Mouse (Mus musculus) small intestine, adult 2 months (tissue): ENCODE measurements around the gene Nars2. TPM values are rescaled to one million over a fixed set of nuclear protein-coding genes. Genes with fewer than 3 reads are reported as not detected.

Experiments used
- H3K27ac ChIP-seq: fragments of 200-500 bp; 2 replicates; pipeline ENCODE4 v1.5.1; 2012; ENCODE audit warnings: low read depth, low read length, control low read depth, inconsistent platforms; ENCODE audit not compliant: insufficient read depth
- H3K27me3 ChIP-seq: fragments of 200-500 bp; 2 replicates; pipeline ENCODE4 v1.6.1; 2012; ENCODE audit warnings: mild to moderate bottlenecking, moderate library complexity, low read length, inconsistent platforms; ENCODE audit not compliant: control insufficient read depth, insufficient read depth
- H3K36me3 ChIP-seq: fragments of 200-500 bp; 2 replicates; pipeline ENCODE4 v1.6.1; 2012; ENCODE audit warnings: mild to moderate bottlenecking, low read length, control low read depth, inconsistent platforms; ENCODE audit not compliant: control insufficient read depth, insufficient read depth
- H3K4me1 ChIP-seq: fragments of 200-500 bp; 2 replicates; pipeline ENCODE4 v1.6.1; 2012; ENCODE audit warnings: low read length, inconsistent platforms, mixed read lengths; ENCODE audit not compliant: control insufficient read depth, insufficient read depth, insufficient read length
- H3K4me3 ChIP-seq: fragments of 200-500 bp; 2 replicates; pipeline ENCODE4 v1.5.1; 2012; ENCODE audit warnings: low read depth, mild to moderate bottlenecking, control low read depth, inconsistent platforms, low read length, moderate library complexity
- CTCF ChIP-seq: fragments of 200-500 bp; IDR thresholded peaks from 2 replicates; pipeline ENCODE4 v1.5.1; 2012; ENCODE audit warnings: low read depth, mild to moderate bottlenecking, control low read depth, inconsistent platforms, low read length, moderate library complexity, mixed read lengths; ENCODE audit not compliant: insufficient replicate concordance, insufficient read length; ENCODE audit errors: extremely low read depth
- POLR2A ChIP-seq: fragments of 200-500 bp; IDR thresholded peaks from 2 replicates; pipeline ENCODE4 v1.6.1; 2012; ENCODE audit warnings: low read depth, mild to moderate bottlenecking, control low read depth, inconsistent platforms, low read length, moderate library complexity
- WGBS: fragments of 180-500 bp; shearing (Covaris S2); methylation state at CpG from one replicate; pipeline ENCODE4 v1.1.7; 2018; 5-methylcytosine and 5-hydroxymethylcytosine counted together
- polyA plus RNA-seq: library from polyadenylated mRNA; depleted of rRNA; stranded (reverse); fragments of >200 nt; gene quantifications from 2 replicates; pipeline ENCODE4 v1.2.3, GENCODE M21; 2012

Nars2 gene
- polyA plus RNA-seq, 1 experiment = 0.90 TPM

- WGBS = 90% methylated on average over 16 of the region's 16 CpGs
- Histone ChIP-seq H3K4me3 (no peak overlapping the region), H3K4me1 (no peaks in the 10 kb centered on the region), H3K27me3 (no peaks in the 10 kb centered on the region), H3K27ac (no peak overlapping the region), H3K36me3 (no peaks in the 10 kb centered on the region)
- TF ChIP-seq POLR2A (no peak), CTCF (no peak)
Measured at GRCm38 (mm10) chr7:96907971-96908680, 43.2 kb upstream of the Nars2 start.

- WGBS = 70% methylated on average over 5 of the region's 5 CpGs
- no peak for TF ChIP-seq POLR2A
- TF ChIP-seq CTCF = no peak
- Histone ChIP-seq H3K36me3 (no peaks in the 10 kb centered on the region), H3K4me3 (no peak overlapping the region), H3K27ac (no peak overlapping the region), H3K27me3 (no peaks in the 10 kb centered on the region), H3K4me1 (no peaks in the 10 kb centered on the region)
Measured at GRCm38 (mm10) chr7:96909856-96910255, 41.4 kb upstream of the Nars2 start.

DNA sequence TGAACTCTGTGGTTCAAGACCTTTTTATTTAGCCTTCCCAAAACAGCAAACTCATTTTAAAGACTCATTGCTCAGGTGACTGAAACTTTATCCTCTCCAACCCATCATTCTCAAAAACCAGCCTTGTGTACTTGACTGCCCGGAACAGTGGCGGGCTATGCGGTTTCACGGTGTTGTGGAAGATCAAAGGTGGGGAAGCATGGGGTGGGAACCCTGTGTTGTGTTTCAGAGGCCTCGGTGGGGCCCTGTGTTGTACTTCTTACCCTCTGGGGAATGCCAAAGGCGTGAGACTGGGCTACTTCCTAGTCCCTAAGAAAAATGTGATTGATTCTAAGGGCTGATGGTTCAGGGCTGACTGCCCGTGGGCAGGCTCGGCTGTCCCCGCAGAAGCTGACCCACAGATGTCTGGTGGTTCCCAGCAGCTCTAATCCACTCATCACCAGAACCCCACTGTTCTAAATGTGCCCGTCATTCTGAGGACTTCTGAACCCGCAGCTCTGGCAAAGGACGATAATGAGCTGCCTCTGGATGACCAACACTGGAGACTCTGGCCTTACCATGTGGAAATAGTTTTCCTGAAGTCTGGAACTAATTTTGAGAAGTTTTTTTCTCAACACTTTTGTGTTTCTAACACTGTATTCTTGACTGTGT is 40.9 kb upstream of the Nars2 start:
- Histone ChIP-seq H3K27me3 (no peaks in the 10 kb centered on the region), H3K4me1 (no peaks in the 10 kb centered on the region), H3K4me3 (no peak overlapping the region), H3K36me3 (no peaks in the 10 kb centered on the region), H3K27ac (no peak overlapping the region)
- TF ChIP-seq POLR2A (no peak), CTCF (no peak)
- 75% methylated on average over 12 of the region's 12 CpGs for WGBS

GRCm38 (mm10) chr7:96914031-96914430 is 37.3 kb upstream of the Nars2 start:
- Histone ChIP-seq H3K27ac (no peak overlapping the region), H3K4me1 (no peaks in the 10 kb centered on the region), H3K27me3 (no peaks in the 10 kb centered on the region), H3K36me3 (no peaks in the 10 kb centered on the region), H3K4me3 (no peak overlapping the region)
- no peak for TF ChIP-seq POLR2A
- peak; percentile 95 for TF ChIP-seq CTCF
- WGBS = 4% methylated on average over 6 of the region's 6 CpGs

DNA sequence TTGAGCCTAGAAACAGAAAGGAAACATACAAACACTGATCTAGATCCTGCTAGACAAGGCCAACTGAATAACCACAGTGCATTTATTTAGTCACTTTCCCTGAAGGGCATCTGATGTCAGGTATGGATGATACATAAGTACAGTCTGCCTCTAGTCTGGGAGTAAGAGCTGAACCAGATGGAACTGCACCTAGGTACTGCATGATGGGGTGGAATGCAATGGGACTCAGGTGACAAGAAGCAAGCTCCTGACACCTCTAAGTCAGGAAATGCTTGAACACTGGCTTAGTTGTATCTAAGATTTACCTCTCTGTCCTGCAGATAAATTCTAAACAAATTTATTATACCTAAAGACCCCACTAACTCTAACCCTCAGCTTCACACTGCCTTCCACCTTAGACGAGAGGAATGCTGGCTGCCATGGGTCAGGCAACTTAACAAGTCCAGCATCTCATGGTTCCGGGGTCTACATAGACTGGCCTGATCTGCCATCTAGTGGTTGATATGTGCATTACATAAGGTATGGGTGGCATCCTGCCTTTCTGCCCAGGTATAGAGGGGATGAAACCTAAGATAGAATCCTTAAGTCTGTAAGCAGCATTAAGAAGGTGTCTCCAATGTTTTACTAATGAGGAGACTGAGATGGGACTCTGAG is 35.7 kb upstream of the Nars2 start:
- TF ChIP-seq POLR2A = no peak
- TF ChIP-seq CTCF = peak; percentile 67; the same call in 1 of the 2 replicates
- no peak overlapping the region for H3K27ac ChIP-seq
- H3K36me3 ChIP-seq = no peaks in the 10 kb centered on the region
- no peaks in the 10 kb centered on the region for H3K4me1 ChIP-seq
- under 1% methylated on average over 2 of the region's 2 CpGs for WGBS
- no peaks in the 10 kb centered on the region for H3K27me3 ChIP-seq
- H3K4me3 ChIP-seq = no peak overlapping the region

GRCm38 (mm10) chr7:96920447-96921095 is 30.7 kb upstream of the Nars2 start:
- H3K27ac ChIP-seq = no peak overlapping the region
- WGBS = 66% methylated on average over 7 of the region's 7 CpGs
- no peaks in the 10 kb centered on the region for H3K4me1 ChIP-seq
- H3K27me3 ChIP-seq = no peaks in the 10 kb centered on the region
- no peaks in the 10 kb centered on the region for H3K36me3 ChIP-seq
- TF ChIP-seq CTCF = no peak
- no peak for TF ChIP-seq POLR2A
- no peak overlapping the region for H3K4me3 ChIP-seq

- Histone ChIP-seq H3K4me1 (no peaks in the 10 kb centered on the region), H3K36me3 (no peaks in the 10 kb centered on the region), H3K4me3 (no peak overlapping the region), H3K27ac (no peak overlapping the region), H3K27me3 (no peaks in the 10 kb centered on the region)
- 91% methylated on average over 2 of the region's 2 CpGs for WGBS
- TF ChIP-seq CTCF = no peak
- TF ChIP-seq POLR2A = no peak
Measured at GRCm38 (mm10) chr7:96922927-96923326, 28.4 kb upstream of the Nars2 start.
